Mouse (Mus musculus): ENCODE data around the gene Hoxa6. TPM values are rescaled to one million over a fixed set of nuclear protein-coding genes. Genes with fewer than 3 reads are reported as not detected.

Gene Hoxa6
- total and polyA plus RNA-seq, 3 experiments: 0.58 to 2.2 (median 2.1) TPM

GRCm38 (mm10) chr6:52243681-52244121 lies 35.2 kb upstream of the Hoxa6 start:
- dilution Hi-C loops (cut with MboI; ENCODE audit: extremely low pct_ligation_motif_present, extremely low pct_unique_long_range_greater_than_20kb, low sequenced_read_pairs) (no loop called here), in situ Hi-C loops (cut with MboI; ENCODE audit: low pct_ligation_motif_present, low pct_unique_long_range_greater_than_20kb, low sequenced_read_pairs) (no loop called here)
- no peak overlapping the region for H3K4me2 ChIP-seq (ENCODE audit: insufficient read depth, low read depth, poor library complexity, severe bottlenecking)
- H3K27me3 ChIP-seq (replicated peaks): no peaks in the 10 kb centered on the region
- no peak overlapping the region for H3K27ac ChIP-seq (ENCODE audit: insufficient read depth, low read depth)
- no peaks in the 10 kb centered on the region for H3K36me3 ChIP-seq (replicated peaks in 1 of 2; ENCODE audit: control insufficient read depth in 1 of 2, insufficient read depth in 1 of 2, low read length in 1 of 2)
- H3K4me3 ChIP-seq (replicated peaks in 1 of 3; ENCODE audit: low read depth in 2 of 3, low read length in 2 of 3, poor library complexity in 1 of 3): no peak overlapping the region
- H3K79me2 ChIP-seq (replicated peaks; ENCODE audit: control insufficient read depth, extremely low read depth, insufficient read depth, poor library complexity, severe bottlenecking): no peaks in the 10 kb centered on the region
- TF ChIP-seq MAZ (IDR thresholded peaks at IDR 0.05; ENCODE audit: low read depth, low read length) (no peak), ZMIZ1 (IDR thresholded peaks at IDR 0.05; ENCODE audit: low read depth, low read length) (no peak), MEF2A (IDR thresholded peaks at IDR 0.05; ENCODE audit: borderline replicate concordance, low read depth, low read length) (no peak), MAX (IDR thresholded peaks at IDR 0.05; ENCODE audit: low read length) (no peak), BHLHE40 (IDR thresholded peaks at IDR 0.05; ENCODE audit: low read depth, low read length) (no peak), ZC3H11A (IDR thresholded peaks at IDR 0.05; ENCODE audit: low read depth, low read length) (no peak), POLR2A (IDR thresholded peaks at IDR 0.05; ENCODE audit: low read depth, low read length) (no peak), RCOR1 (conservative IDR thresholded peaks at IDR 0.05; ENCODE audit: low read depth, low read length) (no peak), ETS1 (conservative IDR thresholded peaks at IDR 0.05; ENCODE audit: low read depth, low read length) (no peak), CHD2 (IDR thresholded peaks at IDR 0.05; ENCODE audit: low read length) (no peak), JUND (conservative IDR thresholded peaks at IDR 0.05; ENCODE audit: low read depth, low read length) (no peak), MAFK (IDR thresholded peaks at IDR 0.05; ENCODE audit: insufficient replicate concordance, low read length) (no peak), SMC3 (IDR thresholded peaks at IDR 0.05; ENCODE audit: low read depth, low read length) (no peak), E2F4 (IDR thresholded peaks at IDR 0.05; ENCODE audit: insufficient replicate concordance, low read depth, low read length) (no peak), ZNF384 (IDR thresholded peaks at IDR 0.05; ENCODE audit: low read depth, low read length) (no peak), PAX5 (IDR thresholded peaks at IDR 0.05; ENCODE audit: low read length) (no peak), GABPA (IDR thresholded peaks at IDR 0.05; ENCODE audit: insufficient replicate concordance, low read depth, low read length) (no peak), TCF12 (IDR thresholded peaks at IDR 0.05; ENCODE audit: low read depth, low read length) (no peak), RAD21 (IDR thresholded peaks at IDR 0.05; ENCODE audit: low read depth, low read length) (no peak), ZKSCAN1 (IDR thresholded peaks at IDR 0.05; ENCODE audit: borderline replicate concordance, low read depth, low read length) (no peak)
- no peak overlapping the region for H3K9ac ChIP-seq (ENCODE audit: insufficient read depth, low read depth)
- DNase-seq (ENCODE audit: extremely low read depth): no peak
- H3K9me3 ChIP-seq (replicated peaks; ENCODE audit: low read length): peaks cover 5% of the 10 kb centered on the region
- H3K4me1 ChIP-seq (ENCODE audit: control insufficient read depth in 1 of 2, insufficient read depth in 2 of 2): peaks cover 0 to 12% of the 10 kb centered on the region in 2 experiments; a peak in 2 of 4 replicates

- no peak for TF ChIP-seq ZKSCAN1 (IDR thresholded peaks at IDR 0.05; ENCODE audit: borderline replicate concordance, low read depth, low read length)
- TF ChIP-seq HCFC1 (IDR thresholded peaks at IDR 0.05; ENCODE audit: low read depth, low read length): no peak
- no peak for TF ChIP-seq RCOR1 (conservative IDR thresholded peaks at IDR 0.05; ENCODE audit: low read depth, low read length)
- no peak for TF ChIP-seq NRF1 (IDR thresholded peaks at IDR 0.05; ENCODE audit: low read depth, low read length)
- TF ChIP-seq KAT2A (IDR thresholded peaks at IDR 0.05; ENCODE audit: insufficient replicate concordance, low read length): no peak
- TF ChIP-seq CTCF (conservative IDR thresholded peaks at IDR 0.05 in 1 of 2, IDR thresholded peaks at IDR 0.05 in 1 of 2; ENCODE audit: low read depth in 2 of 2, low read length in 2 of 2): no peak
- no peak for TF ChIP-seq MAFK (IDR thresholded peaks at IDR 0.05; ENCODE audit: insufficient replicate concordance, low read length)
- TF ChIP-seq SIN3A (IDR thresholded peaks at IDR 0.05; ENCODE audit: low read length): no peak
- no peak for TF ChIP-seq BHLHE40 (IDR thresholded peaks at IDR 0.05; ENCODE audit: low read depth, low read length)
- TF ChIP-seq CHD1 (IDR thresholded peaks at IDR 0.05; ENCODE audit: low read depth, low read length): no peak
- TF ChIP-seq MEF2A (IDR thresholded peaks at IDR 0.05; ENCODE audit: borderline replicate concordance, low read depth, low read length): no peak
- no peak for TF ChIP-seq UBTF (IDR thresholded peaks at IDR 0.05; ENCODE audit: low read depth, low read length)
- Histone ChIP-seq H3K4me1 (ENCODE audit: control insufficient read depth in 1 of 2, insufficient read depth in 2 of 2) (peaks cover 0 to 12% of the 10 kb centered on the region in 2 experiments; a peak in 2 of 4 replicates), H3K9ac (ENCODE audit: insufficient read depth, low read depth) (no peak overlapping the region), H3K4me2 (ENCODE audit: insufficient read depth, low read depth, poor library complexity, severe bottlenecking) (no peak overlapping the region), H3K9me3 (replicated peaks; ENCODE audit: low read length) (peaks cover 5% of the 10 kb centered on the region), H3K27ac (ENCODE audit: insufficient read depth, low read depth) (no peak overlapping the region), H3K27me3 (replicated peaks) (no peaks in the 10 kb centered on the region), H3K79me2 (replicated peaks; ENCODE audit: control insufficient read depth, extremely low read depth, insufficient read depth, poor library complexity, severe bottlenecking) (no peaks in the 10 kb centered on the region), H3K4me3 (replicated peaks in 1 of 3; ENCODE audit: low read depth in 2 of 3, low read length in 2 of 3, poor library complexity in 1 of 3) (no peak overlapping the region), H3K36me3 (replicated peaks in 1 of 2; ENCODE audit: control insufficient read depth in 1 of 2, insufficient read depth in 1 of 2, low read length in 1 of 2) (no peaks in the 10 kb centered on the region)
- no peak for DNase-seq (ENCODE audit: extremely low read depth)
- in situ Hi-C loops (cut with MboI; ENCODE audit: low pct_ligation_motif_present, low pct_unique_long_range_greater_than_20kb, low sequenced_read_pairs): no loop called here
- dilution Hi-C loops (cut with MboI; ENCODE audit: extremely low pct_ligation_motif_present, extremely low pct_unique_long_range_greater_than_20kb, low sequenced_read_pairs): no loop called here
Observed at GRCm38 (mm10) chr6:52242801-52243332, 34.3 kb upstream of the Hoxa6 start.

Measured in CH12.LX (cell line).